Mouse (Mus musculus): ENCODE results near the gene Acaca. TPM values are rescaled to one million over a fixed set of nuclear protein-coding genes. Genes with fewer than 3 reads are reported as not detected.

The Acaca gene
- polyA plus RNA-seq, 1 experiment from 2014 or later: 37.2 TPM

DNA sequence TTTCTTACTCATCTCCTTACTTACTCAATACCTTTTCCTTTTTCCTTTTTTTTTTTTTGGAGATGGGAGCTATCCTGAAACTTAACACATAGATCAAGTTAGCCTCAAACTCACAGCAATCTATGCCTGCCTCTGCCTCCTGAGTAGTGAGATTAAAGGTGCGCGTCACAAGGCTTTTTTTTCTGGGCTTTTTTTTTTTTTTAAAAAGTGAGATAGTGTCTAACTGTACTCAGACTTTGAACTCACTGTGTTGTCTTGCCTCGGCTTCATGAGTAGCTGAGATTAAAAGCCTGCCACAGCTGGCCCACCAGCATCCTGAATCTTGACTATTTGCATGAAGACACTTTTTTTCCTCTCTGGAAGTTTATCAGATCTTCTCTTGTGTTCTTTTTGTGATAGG, 59.1 kb downstream of the Acaca start:
- Histone ChIP-seq H3K9ac (ENCODE audit: low read length) (no peak overlapping the region), H3K4me3 (ENCODE audit: low read depth, low read length) (no peak overlapping the region), H3K9me3 (ENCODE audit: control insufficient read depth, low read length) (no peaks in the 10 kb centered on the region), H3K27ac (ENCODE audit: low read depth, low read length) (no peak overlapping the region), H3K36me3 (ENCODE audit: control insufficient read depth, insufficient read depth, low read length) (no peaks in the 10 kb centered on the region), H3K4me2 (ENCODE audit: low read depth, low read length, severe bottlenecking) (no peak overlapping the region), H3K4me1 (replicated peaks; ENCODE audit: control insufficient read depth, insufficient read depth, low read length) (no peaks in the 10 kb centered on the region), H3K27me3 (ENCODE audit: control insufficient read depth, insufficient read depth, low read length) (no peaks in the 10 kb centered on the region)
- ATAC-seq (replicated peaks; ENCODE audit: low FRiP score) (no peak), DNase-seq (ENCODE audit: low spot score) (no peak)
- WGBS: 91% methylated on average over 3 of the region's 3 CpGs

GRCm38 (mm10) chr11:84190581-84191233, 61.2 kb downstream of the Acaca start:
- WGBS: 88% methylated on average over 8 of the region's 8 CpGs
- no peak overlapping the region for H3K9ac ChIP-seq (ENCODE audit: low read length)
- no peaks in the 10 kb centered on the region for H3K9me3 ChIP-seq (ENCODE audit: control insufficient read depth, low read length)
- no peak for DNase-seq (ENCODE audit: low spot score)
- ATAC-seq (replicated peaks; ENCODE audit: low FRiP score): no peak
- H3K4me3 ChIP-seq (ENCODE audit: low read depth, low read length): no peak overlapping the region
- H3K4me2 ChIP-seq (ENCODE audit: low read depth, low read length, severe bottlenecking): no peak overlapping the region
- H3K27me3 ChIP-seq (ENCODE audit: control insufficient read depth, insufficient read depth, low read length): no peaks in the 10 kb centered on the region
- H3K4me1 ChIP-seq (replicated peaks; ENCODE audit: control insufficient read depth, insufficient read depth, low read length): no peaks in the 10 kb centered on the region
- no peak overlapping the region for H3K27ac ChIP-seq (ENCODE audit: low read depth, low read length)
- H3K36me3 ChIP-seq (ENCODE audit: control insufficient read depth, insufficient read depth, low read length): no peaks in the 10 kb centered on the region

- H3K4me3 ChIP-seq (ENCODE audit: low read depth, low read length): no peak overlapping the region
- no peaks in the 10 kb centered on the region for H3K4me1 ChIP-seq (replicated peaks; ENCODE audit: control insufficient read depth, insufficient read depth, low read length)
- no peak overlapping the region for H3K4me2 ChIP-seq (ENCODE audit: low read depth, low read length, severe bottlenecking)
- WGBS: 72% methylated on average over 10 of the region's 10 CpGs
- H3K36me3 ChIP-seq (ENCODE audit: control insufficient read depth, insufficient read depth, low read length): no peaks in the 10 kb centered on the region
- ATAC-seq (replicated peaks; ENCODE audit: low FRiP score) (no peak), DNase-seq (ENCODE audit: low spot score) (no peak)
- H3K27ac ChIP-seq (ENCODE audit: low read depth, low read length): no peak overlapping the region
- H3K27me3 ChIP-seq (ENCODE audit: control insufficient read depth, insufficient read depth, low read length): no peaks in the 10 kb centered on the region
- H3K9ac ChIP-seq (ENCODE audit: low read length): no peak overlapping the region
- no peaks in the 10 kb centered on the region for H3K9me3 ChIP-seq (ENCODE audit: control insufficient read depth, low read length)
Measured at GRCm38 (mm10) chr11:84193249-84193648, 63.8 kb downstream of the Acaca start.

DNA sequence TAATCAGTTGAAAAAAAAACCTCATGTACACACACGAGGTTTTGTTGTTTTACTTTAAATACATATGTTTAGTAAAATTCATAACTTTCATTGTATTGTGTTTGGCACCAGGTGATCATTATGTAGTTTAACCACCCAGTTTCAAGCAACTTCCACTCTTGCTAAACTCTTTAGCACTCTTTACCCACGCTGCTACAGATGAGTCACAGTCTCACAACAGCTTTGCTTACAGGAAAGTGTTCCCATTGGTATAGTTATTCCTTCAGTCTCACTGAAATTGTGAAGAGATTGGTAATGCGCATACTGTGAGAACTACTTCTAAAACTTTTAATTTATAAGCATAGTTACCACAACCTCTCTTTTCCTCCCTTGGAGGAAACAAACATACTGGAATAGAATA, 65.3 kb downstream of the Acaca start:
- H3K9me3 ChIP-seq (ENCODE audit: control insufficient read depth, low read length): no peaks in the 10 kb centered on the region
- H3K27ac ChIP-seq (ENCODE audit: low read depth, low read length): no peak overlapping the region
- no peaks in the 10 kb centered on the region for H3K36me3 ChIP-seq (ENCODE audit: control insufficient read depth, insufficient read depth, low read length)
- H3K4me1 ChIP-seq (replicated peaks; ENCODE audit: control insufficient read depth, insufficient read depth, low read length): no peaks in the 10 kb centered on the region
- H3K4me2 ChIP-seq (ENCODE audit: low read depth, low read length, severe bottlenecking): no peak overlapping the region
- DNase-seq (ENCODE audit: low spot score) (no peak), ATAC-seq (replicated peaks; ENCODE audit: low FRiP score) (no peak)
- 89% methylated on average over 3 of the region's 3 CpGs for WGBS
- H3K9ac ChIP-seq (ENCODE audit: low read length): no peak overlapping the region
- H3K4me3 ChIP-seq (ENCODE audit: low read depth, low read length): no peak overlapping the region
- no peaks in the 10 kb centered on the region for H3K27me3 ChIP-seq (ENCODE audit: control insufficient read depth, insufficient read depth, low read length)

GRCm38 (mm10) chr11:84197607-84198402, 68.3 kb downstream of the Acaca start:
- H3K4me1 ChIP-seq (replicated peaks; ENCODE audit: control insufficient read depth, insufficient read depth, low read length): peaks cover 3% of the 10 kb centered on the region; the same call in 1 of the 2 replicates
- no peak overlapping the region for H3K4me3 ChIP-seq (ENCODE audit: low read depth, low read length)
- no peaks in the 10 kb centered on the region for H3K9me3 ChIP-seq (ENCODE audit: control insufficient read depth, low read length)
- H3K36me3 ChIP-seq (ENCODE audit: control insufficient read depth, insufficient read depth, low read length): no peaks in the 10 kb centered on the region
- no peaks in the 10 kb centered on the region for H3K27me3 ChIP-seq (ENCODE audit: control insufficient read depth, insufficient read depth, low read length)
- no peak overlapping the region for H3K27ac ChIP-seq (ENCODE audit: low read depth, low read length)
- WGBS: 92% methylated on average over 3 of the region's 3 CpGs
- H3K4me2 ChIP-seq (ENCODE audit: low read depth, low read length, severe bottlenecking): no peak overlapping the region
- ATAC-seq (replicated peaks; ENCODE audit: low FRiP score) (no peak), DNase-seq (ENCODE audit: low spot score) (no peak)
- no peak overlapping the region for H3K9ac ChIP-seq (ENCODE audit: low read length)

GRCm38 (mm10) chr11:84205776-84206175, 76.3 kb downstream of the Acaca start:
- H3K4me2 ChIP-seq (ENCODE audit: low read depth, low read length, severe bottlenecking): no peak overlapping the region
- H3K4me3 ChIP-seq (ENCODE audit: low read depth, low read length): no peak overlapping the region
- no peak overlapping the region for H3K9ac ChIP-seq (ENCODE audit: low read length)
- no peaks in the 10 kb centered on the region for H3K9me3 ChIP-seq (ENCODE audit: control insufficient read depth, low read length)
- WGBS: 28% methylated on average over 4 of the region's 4 CpGs
- no peak for DNase-seq (ENCODE audit: low spot score)
- H3K36me3 ChIP-seq (ENCODE audit: control insufficient read depth, insufficient read depth, low read length): no peaks in the 10 kb centered on the region
- no peak overlapping the region for H3K27ac ChIP-seq (ENCODE audit: low read depth, low read length)
- ATAC-seq (replicated peaks; ENCODE audit: low FRiP score): no peak
- peaks cover 2% of the 10 kb centered on the region; the same call in 1 of the 2 replicates for H3K4me1 ChIP-seq (replicated peaks; ENCODE audit: control insufficient read depth, insufficient read depth, low read length)
- H3K27me3 ChIP-seq (ENCODE audit: control insufficient read depth, insufficient read depth, low read length): no peaks in the 10 kb centered on the region

GRCm38 (mm10) chr11:84210876-84211275, 81.4 kb downstream of the Acaca start:
- 95% methylated on average over 6 of the region's 6 CpGs for WGBS
- DNase-seq (ENCODE audit: low spot score): no peak

DNA sequence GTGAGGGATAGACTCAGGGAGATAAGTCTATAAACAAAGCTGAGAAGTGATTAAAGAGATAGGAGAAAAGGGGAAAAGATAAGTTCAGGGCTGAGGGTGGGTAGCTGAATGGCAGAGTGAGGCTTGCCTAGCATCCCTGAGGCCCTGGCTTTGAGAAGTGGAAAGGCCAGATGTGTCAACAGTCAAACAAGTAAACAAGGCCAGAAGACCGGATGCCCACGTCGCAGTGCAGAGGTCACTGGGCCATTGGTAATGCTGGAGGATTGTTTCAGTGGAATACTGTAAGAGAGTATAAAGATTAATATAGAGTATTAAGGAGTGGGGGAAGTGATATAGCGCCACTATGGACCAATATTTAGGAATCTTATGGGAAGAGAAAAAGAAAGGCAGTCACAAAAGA, 89.5 kb downstream of the Acaca start:
- H3K4me1 ChIP-seq (replicated peaks; ENCODE audit: control insufficient read depth, insufficient read depth, low read length): no peaks in the 10 kb centered on the region
- ATAC-seq (replicated peaks; ENCODE audit: low FRiP score) (no peak), DNase-seq (ENCODE audit: low spot score) (no peak)
- no peak overlapping the region for H3K4me3 ChIP-seq (ENCODE audit: low read depth, low read length)
- WGBS: 93% methylated on average over 4 of the region's 4 CpGs
- H3K4me2 ChIP-seq (ENCODE audit: low read depth, low read length, severe bottlenecking): no peak overlapping the region
- no peaks in the 10 kb centered on the region for H3K36me3 ChIP-seq (ENCODE audit: control insufficient read depth, insufficient read depth, low read length)
- no peaks in the 10 kb centered on the region for H3K9me3 ChIP-seq (ENCODE audit: control insufficient read depth, low read length)
- H3K27me3 ChIP-seq (ENCODE audit: control insufficient read depth, insufficient read depth, low read length): no peaks in the 10 kb centered on the region
- H3K9ac ChIP-seq (ENCODE audit: low read length): no peak overlapping the region
- H3K27ac ChIP-seq (ENCODE audit: low read depth, low read length): no peak overlapping the region

More at GRCm38 (mm10) chr11:84210876-84211275, 81.4 kb downstream of the Acaca start:
- no peak overlapping the region for H3K27ac ChIP-seq (ENCODE audit: low read depth, low read length)
- H3K9me3 ChIP-seq (ENCODE audit: control insufficient read depth, low read length): no peaks in the 10 kb centered on the region
- no peaks in the 10 kb centered on the region for H3K4me1 ChIP-seq (replicated peaks; ENCODE audit: control insufficient read depth, insufficient read depth, low read length)
- H3K27me3 ChIP-seq (ENCODE audit: control insufficient read depth, insufficient read depth, low read length): no peaks in the 10 kb centered on the region
- H3K36me3 ChIP-seq (ENCODE audit: control insufficient read depth, insufficient read depth, low read length): no peaks in the 10 kb centered on the region
- no peak overlapping the region for H3K4me3 ChIP-seq (ENCODE audit: low read depth, low read length)
- no peak overlapping the region for H3K9ac ChIP-seq (ENCODE audit: low read length)
- no peak for ATAC-seq (replicated peaks; ENCODE audit: low FRiP score)
- H3K4me2 ChIP-seq (ENCODE audit: low read depth, low read length, severe bottlenecking): no peak overlapping the region

DNA sequence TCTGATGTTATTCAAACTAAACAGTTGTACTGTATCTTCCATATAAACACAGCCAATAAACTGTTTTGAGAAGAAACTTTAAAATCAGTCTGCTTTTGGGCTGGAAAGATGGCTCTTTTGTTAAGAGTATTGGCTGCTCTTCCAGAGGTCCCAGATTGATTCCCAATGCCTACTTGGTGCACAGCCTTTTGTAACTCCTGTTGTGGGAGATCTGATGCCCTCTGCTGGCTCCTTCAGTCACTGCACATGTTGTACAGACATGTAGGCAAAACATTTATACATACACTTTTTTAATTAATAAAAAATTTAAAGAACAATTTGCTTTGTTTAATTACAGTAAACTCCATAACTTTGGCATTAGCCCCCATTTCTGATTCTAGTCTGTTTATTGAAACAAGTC, 114.1 kb downstream of the Acaca start:
- no peak overlapping the region for H3K27ac ChIP-seq (ENCODE audit: low read depth, low read length)
- H3K4me3 ChIP-seq (ENCODE audit: low read depth, low read length): no peak overlapping the region
- H3K9me3 ChIP-seq (ENCODE audit: control insufficient read depth, low read length): no peaks in the 10 kb centered on the region
- DNase-seq (ENCODE audit: low spot score): peak; percentile 76
- H3K9ac ChIP-seq (ENCODE audit: low read length): no peak overlapping the region
- no peaks in the 10 kb centered on the region for H3K4me1 ChIP-seq (replicated peaks; ENCODE audit: control insufficient read depth, insufficient read depth, low read length)
- ATAC-seq (replicated peaks; ENCODE audit: low FRiP score): no peak
- no peaks in the 10 kb centered on the region; the same call in 1 of the 2 replicates for H3K36me3 ChIP-seq (ENCODE audit: control insufficient read depth, insufficient read depth, low read length)
- H3K27me3 ChIP-seq (ENCODE audit: control insufficient read depth, insufficient read depth, low read length): no peaks in the 10 kb centered on the region
- H3K4me2 ChIP-seq (ENCODE audit: low read depth, low read length, severe bottlenecking): no peak overlapping the region

Measured in forebrain, embryonic 11.5 days (tissue).